Mouse (Mus musculus) urinary bladder, postnatal 25 days (tissue): ENCODE data around the gene Tmem223.

Experiments
- DNase-seq: peaks from one replicate; pipeline ENCODE4 v3.0.0; 2022; ENCODE audit warnings: low spot score

The Tmem223 gene

DNA sequence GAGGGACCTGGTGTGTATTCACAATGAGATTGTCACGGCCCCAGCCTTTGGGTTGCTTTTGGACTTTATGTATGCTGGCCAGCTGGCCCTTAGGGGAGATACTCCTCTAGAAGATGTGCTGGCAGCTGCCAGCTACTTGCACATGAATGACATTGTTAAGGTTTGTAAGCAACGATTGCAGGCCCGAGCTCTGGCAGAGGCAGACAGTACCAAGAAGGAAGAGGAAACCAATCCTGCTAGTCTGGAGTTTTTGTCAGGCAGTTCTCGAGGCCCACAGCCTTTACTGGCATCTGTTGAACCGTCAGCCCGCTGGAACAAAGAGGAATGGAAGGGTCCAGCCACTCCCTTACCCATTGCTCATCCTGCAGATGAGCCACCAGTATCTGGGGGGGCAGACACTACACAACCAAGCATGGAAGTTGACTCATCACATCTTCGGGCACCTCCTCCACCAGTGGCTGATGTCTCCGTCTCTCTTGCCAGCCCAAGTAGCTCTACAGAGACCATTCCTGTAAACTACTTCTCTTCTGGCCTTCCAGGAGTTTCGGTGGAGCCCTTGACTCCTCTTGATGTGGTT, 32.5 kb downstream of the Tmem223 start:
- no peak for DNase-seq

DNA sequence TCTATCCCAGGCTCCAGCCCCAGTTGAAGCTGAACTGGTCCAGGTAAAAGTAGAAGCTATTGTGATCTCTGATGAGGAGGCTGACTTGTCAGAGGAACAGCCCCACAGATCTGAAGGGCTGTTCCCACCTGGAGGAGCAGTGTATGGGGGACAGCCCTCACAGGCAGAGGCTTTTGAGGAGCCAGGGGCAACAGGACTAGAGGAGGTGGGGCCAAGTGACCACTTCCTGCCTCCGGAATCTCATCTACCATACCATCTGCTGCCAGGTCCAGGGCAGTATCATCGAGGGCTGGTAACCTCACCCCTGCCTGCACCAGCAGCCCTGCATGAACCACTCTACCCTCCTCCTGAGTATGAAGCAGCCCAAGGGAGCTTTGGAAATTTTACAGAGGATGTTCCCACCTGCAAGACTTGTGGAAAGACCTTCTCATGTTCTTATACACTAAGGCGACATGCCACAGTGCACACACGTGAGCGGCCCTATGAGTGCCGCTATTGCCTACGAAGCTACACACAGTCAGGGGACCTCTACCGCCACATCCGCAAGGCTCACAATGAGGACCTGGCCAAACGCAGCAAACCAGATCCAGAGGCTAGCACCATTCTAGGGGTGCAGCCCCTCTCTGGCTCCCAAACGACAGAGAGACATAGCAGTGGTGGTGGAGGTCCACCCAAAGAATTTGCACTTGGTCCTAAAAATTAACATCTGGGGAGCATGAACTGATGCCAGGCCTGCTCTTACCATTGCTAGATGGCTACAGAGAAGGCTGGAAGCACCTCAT, 33.3 kb downstream of the Tmem223 start:
- no peak for DNase-seq

DNA sequence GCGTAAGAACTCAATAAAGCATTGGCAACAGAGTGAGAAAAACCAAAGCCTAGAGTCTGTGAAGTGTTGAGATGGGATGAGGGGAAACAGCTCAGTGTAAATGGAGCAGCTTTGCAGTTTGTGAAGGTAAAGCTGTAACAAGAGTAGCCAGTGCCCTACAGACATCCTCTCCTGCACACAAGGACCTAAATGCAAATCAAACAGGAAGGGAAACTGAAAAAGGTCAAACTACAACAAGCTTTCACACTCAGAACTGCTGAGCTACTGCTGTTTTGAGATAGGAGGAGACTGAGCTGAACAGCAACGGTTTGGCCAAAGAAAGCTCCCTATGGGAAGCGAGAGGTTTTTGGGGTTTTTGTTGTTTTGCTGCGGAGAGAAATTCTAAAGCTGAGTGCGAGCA, 36.0 kb downstream of the Tmem223 start:
- DNase-seq, result no peak

DNA sequence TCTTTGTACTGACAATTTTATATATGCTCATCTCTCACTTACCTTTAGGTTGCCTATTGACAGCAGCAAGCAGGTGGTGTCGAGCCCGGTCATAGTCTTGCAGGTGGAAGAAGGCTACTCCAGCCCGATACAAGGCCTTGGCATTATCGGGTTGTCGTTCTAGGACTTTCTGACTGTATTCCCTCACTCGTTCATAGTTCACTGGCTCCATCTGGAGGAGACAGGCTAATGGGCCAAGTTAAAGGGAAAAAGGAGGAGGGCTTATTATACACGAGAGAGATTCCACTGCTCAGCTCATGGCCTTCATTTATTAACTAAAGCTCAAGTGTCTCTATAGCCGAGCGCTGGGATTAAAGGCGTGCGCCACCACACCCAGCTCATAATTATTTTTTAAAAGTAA, 45.0 kb downstream of the Tmem223 start:
- no peak for DNase-seq

DNA sequence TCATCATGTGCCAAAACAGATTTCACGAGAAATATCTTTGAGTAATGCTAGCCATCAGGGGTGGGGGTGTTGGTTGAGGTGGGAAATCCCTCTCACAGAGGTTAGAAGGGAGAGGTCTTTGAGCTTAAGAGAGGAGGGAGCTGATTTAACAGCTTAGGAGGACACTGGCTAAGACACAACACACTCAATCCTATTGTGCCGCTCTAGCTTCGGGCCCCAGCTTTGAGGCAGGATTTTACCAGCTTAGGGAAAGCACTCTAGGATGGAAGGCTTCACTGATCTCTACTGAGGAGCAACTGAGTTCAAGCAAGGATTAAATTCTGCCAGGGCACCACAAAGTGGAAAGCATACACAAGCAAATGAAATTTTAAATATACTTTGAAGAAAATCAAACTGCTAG, 46.2 kb downstream of the Tmem223 start:
- DNase-seq, result no peak

DNA sequence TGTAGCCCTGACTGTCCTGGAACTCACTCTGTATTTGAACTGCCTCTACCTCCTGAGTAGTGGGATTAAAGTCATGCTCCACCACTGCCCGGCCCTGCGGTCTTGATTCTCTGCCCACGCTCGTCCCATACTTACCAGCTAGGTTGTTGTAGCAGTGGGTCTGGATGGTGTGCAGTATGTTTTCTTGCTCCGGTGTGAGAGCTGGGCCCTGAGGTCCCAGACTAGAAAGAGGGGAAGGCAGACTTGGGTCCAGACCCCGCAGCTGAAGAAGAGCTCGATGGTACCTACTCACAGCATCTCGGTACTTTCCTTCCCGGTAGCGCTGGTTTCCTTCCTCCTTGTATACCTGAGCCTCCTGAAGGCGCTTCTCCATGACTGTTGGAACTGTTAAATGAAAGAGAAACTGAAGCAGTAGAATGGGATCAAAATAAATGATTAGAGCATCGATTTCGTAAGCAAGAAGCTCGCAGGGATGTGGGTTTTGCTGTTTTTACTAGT, 47.6 kb downstream of the Tmem223 start:
- DNase-seq, result no peak

DNA sequence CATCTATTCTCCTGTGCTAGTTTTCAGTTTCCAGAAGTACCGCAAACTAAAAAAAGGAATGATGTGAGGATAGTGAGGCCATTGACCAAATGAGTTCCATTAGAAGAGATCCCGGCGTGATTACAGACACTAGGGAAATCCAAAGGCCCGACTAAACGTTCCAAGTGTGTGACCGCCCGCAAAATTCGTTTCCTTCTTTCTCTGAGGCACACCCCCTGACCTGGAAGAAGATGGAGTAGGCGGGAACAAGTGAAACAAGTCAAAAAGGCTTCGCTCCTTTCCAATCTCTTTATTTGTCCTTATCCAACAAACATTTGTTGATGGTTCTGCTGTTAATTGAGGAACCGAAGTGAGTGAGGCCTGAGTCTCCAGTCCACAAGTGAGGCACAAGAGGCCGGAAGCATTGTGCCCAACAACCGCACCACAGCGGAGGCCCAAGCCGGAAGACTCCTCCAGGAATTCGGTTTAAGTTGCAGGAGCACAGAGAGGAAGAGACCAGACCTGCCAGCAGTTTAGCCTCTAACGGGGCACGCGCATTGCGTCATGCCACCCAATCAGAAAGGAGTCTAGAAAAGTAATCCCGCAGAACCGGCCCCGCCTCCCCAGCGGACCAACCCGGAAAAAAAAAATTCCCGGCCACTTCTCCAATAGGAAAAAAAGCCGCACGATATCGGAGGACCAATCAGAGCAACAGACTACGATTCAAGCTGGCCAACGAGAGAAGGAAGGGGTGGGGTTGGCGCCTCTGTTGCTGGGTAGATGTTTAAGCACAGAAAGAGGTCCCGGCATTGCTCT, 48.2 kb downstream of the Tmem223 start, which contains the start of gene Ttc9c:
Gene Ttc9c (minus strand): TSS at position 533 of the 795 bp plus-strand sequence.
- peak; percentile 80 for DNase-seq

DNA sequence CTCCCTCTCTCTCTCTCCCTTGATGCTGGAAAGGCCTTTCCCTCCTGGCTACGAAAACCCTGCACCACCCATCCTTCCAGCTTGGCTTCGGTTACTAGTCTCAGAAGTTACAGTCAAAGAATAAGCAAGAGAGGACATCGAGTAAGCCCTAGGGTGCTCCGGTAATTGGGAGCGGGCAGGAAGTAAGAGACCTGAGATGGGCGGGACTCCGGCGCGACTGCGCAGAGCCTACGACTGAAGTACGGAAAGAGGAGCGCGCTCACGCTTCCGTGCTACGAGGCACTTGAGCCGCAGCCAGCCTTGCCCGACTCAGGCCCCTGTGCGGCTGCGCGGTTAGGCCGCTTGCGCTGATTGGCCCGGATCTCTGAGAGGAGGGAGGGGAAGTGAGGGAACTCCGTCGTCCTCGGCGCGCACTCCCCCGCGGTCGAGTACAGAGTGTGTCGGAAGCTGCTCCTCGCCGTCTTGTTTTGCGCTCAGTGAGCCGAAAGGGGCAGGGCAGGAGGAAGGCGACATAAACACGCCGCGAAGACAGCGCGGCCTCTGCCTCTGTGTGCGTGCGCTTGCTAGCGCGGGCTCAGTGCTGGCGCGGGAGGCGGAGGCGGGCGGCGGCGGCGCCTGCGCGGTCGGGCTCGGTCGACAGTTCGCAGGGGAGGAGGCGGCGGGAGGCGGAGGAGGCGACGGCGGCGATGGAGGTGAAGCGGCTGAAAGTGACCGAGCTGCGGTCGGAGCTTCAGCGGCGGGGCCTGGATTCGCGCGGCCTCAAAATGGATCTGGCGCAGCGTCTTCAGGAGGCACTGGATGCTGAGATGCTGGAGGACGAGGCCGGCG, 49.0 kb downstream of the Tmem223 start, which contains the start of gene Hnrnpul2:
Gene Hnrnpul2 (plus strand): TSS at position 415 of the 828 bp plus-strand sequence.
- peak; percentile 94 for DNase-seq

DNA sequence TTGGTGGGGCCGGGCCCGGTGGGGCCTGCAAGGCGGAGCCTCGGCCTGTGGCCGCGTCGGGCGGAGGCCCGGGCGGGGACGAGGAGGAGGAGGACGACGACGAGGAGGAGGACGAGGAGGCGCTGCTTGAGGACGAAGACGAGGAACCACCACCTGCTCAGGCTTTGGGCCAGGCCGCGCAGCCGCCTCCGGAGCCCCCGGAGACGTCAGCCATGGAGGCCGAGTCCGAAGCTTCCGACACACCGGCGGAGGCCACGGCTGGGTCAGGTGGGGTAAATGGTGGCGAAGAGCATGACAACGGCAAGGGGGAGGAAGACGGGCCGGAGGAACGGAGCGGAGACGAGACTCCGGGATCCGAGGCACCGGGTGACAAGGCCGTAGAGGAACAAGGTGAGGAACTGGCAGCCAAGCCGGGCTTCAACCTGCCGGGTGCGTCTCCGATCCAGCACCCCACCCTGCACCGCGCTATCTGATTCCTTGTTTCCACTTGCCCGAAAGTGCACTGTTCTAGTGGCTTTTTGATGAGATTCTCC, 49.7 kb downstream of the Tmem223 start:
- DNase-seq, result no peak

DNA sequence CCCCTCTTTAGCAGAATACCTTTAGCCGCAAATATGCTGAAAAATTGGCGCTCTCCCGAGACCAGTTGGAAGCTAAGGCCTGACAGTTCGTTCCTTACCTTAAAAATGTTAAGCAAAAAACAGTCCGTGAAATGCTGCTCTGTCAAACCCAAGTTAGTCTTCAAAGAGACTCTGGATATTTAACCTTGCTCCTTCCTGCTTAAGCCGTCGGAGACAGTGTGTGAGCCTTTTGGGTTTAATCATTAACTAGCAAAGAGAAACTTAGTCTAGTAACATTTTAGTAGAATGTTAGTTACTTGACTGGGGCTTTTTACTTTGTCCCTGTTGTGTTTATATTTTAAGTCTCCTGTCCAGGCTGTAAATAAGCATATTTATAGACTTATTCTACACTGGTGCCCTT, 50.4 kb downstream of the Tmem223 start:
- no peak for DNase-seq
